Mouse (Mus musculus) megakaryocyte, embryonic 14.5 days (primary cell): ENCODE measurements around the gene Fbxw5.

Source experiments
- FLI1 ChIP-seq: IDR thresholded peaks from 2 replicates; pipeline ENCODE4 v1.6.1; 2012; ENCODE audit warnings: low read length, inconsistent platforms, mixed read lengths
- GATA1 ChIP-seq: IDR thresholded peaks from 3 replicates; pipeline ENCODE4 v1.6.1; 2012; ENCODE audit warnings: mixed read lengths, low read length, inconsistent platforms, borderline replicate concordance

- TF ChIP-seq FLI1 (no peak), GATA1 (no peak)
These were observed 34.5 kb upstream of the Fbxw5 start for GRCm38 (mm10) chr2:25465816-25466635.
